Mouse (Mus musculus) neural tube, embryonic 11.5 days (tissue): ENCODE results near the gene Amd1. TPM values are rescaled to one million over a fixed set of nuclear protein-coding genes. Genes with fewer than 3 reads are reported as not detected.

Source experiments
- ATAC-seq: fragments of 200-750 bp; cut with Nextera tagmentation; 2 replicates; pipeline ENCODE4 v1.8.0; 2017; ENCODE audit warnings: moderate number of reproducible peaks, mild to moderate bottlenecking, moderate TSS enrichment, moderate library complexity; ENCODE audit not compliant: insufficient read depth, low FRiP score, low TSS enrichment
- DNase-seq: peaks from one replicate; pipeline ENCODE4 v3.0.0-alpha.2; 2015; ENCODE audit warnings: low spot score
- H3K27ac ChIP-seq: fragments of 300-500 bp; sonication (generic); 2 replicates; pipeline ENCODE4 v1.5.1; 2014; ENCODE audit warnings: low read depth, mild to moderate bottlenecking, low read length
- H3K27me3 ChIP-seq: fragments of 300-500 bp; sonication (generic); 2 replicates; pipeline ENCODE4 v1.6.1; 2014; ENCODE audit warnings: mild to moderate bottlenecking, low read length, mixed read lengths; ENCODE audit not compliant: control insufficient read depth, insufficient read depth
- H3K36me3 ChIP-seq: fragments of 300-500 bp; sonication (generic); 2 replicates; pipeline ENCODE4 v1.6.1; 2014; ENCODE audit warnings: mild to moderate bottlenecking, low read length, moderate library complexity, mixed read lengths; ENCODE audit not compliant: control insufficient read depth, insufficient read depth
- H3K4me1 ChIP-seq: fragments of 300-500 bp; sonication (generic); 2 replicates; pipeline ENCODE4 v1.6.1; 2014; ENCODE audit warnings: low read length, mixed read lengths; ENCODE audit not compliant: control insufficient read depth, insufficient read depth
- H3K4me2 ChIP-seq: fragments of 300-500 bp; sonication (generic); 2 replicates; pipeline ENCODE4 v1.6.1; 2014; ENCODE audit warnings: low read depth, mild to moderate bottlenecking, moderate library complexity
- H3K4me3 ChIP-seq: fragments of 300-500 bp; sonication (generic); 2 replicates; pipeline ENCODE4 v1.5.1; 2014; ENCODE audit warnings: low read depth, low read length
- H3K9ac ChIP-seq: fragments of 300-500 bp; sonication (generic); 2 replicates; pipeline ENCODE4 v1.6.1; 2014; ENCODE audit warnings: mild to moderate bottlenecking, low read length
- H3K9me3 ChIP-seq: fragments of 300-500 bp; sonication (generic); 2 replicates; pipeline ENCODE4 v1.6.1; 2016; ENCODE audit warnings: low read length; ENCODE audit not compliant: control insufficient read depth
- WGBS: fragments of 180-500 bp; shearing (Covaris S2); extraction: QIAGEN DNeasy Blood & Tissue Kit; methylation state at CpG from one replicate; pipeline ENCODE4 v1.1.7; 2014; 5-methylcytosine and 5-hydroxymethylcytosine counted together
- polyA plus RNA-seq: library from polyadenylated mRNA; unstranded; fragments of >200 nt; fragmentation: Nextera tagmentation; extraction: Ambion mirVana; gene quantifications from 2 replicates; pipeline ENCODE4 v1.2.1, GENCODE M21; 2014

The Amd1 gene
- polyA plus RNA-seq, 1 experiment from 2014 or later = 94.8 TPM

DNA sequence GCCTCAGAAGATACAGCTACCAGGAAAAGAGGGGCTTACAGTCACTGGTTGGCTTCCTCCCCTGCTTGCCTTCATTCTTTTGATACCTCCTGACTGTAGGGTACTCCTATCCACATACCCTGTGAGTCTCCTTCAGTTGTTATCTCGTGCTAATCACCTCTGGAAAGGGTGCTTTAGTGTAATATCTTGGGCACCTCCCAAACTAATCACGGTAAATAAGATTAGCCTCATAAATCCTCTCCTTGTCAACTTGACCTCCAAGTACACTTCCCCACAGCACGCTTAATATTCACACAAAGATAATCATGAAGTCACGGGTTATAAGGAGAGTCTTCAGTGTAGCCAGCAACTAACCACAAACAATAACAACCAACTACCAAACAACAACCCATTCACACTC lies 40.0 kb upstream of the Amd1 start:
- DNase-seq = no peak
- 81% methylated on average over 4 of the region's 4 CpGs for WGBS

DNA sequence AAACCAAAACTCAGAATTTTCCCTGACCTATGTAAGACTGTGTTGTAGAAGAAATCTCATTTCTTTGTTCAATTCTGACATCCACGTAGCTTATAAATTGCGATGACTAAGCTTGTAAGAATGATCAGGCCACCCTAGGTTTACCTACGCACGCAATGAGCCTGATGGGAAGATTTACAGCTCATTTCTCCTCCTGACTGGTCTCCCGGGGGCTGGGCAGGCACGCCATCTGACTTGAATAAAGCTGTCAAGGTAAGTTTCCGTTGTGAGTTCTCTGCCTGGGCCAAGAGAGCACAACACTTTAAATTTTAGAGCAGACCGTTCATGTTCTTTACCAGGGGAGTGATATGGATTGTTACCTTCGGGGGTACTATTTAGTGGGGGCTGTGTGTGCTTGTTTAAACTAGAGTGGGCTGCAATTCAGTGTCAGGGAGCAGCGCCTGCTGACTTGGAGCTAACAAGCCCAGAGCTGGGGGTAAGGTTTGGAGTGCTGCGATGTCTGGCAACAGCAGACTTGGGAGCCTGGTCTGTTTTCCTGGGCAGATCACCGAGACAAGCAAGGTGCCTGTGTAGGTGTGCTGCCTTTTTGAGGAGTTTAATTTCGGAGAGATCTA lies 37.5 kb upstream of the Amd1 start, which contains the start of gene Cdk19:
Gene Cdk19, plus strand, starts transcription at position 214 of the 614 bp plus-strand sequence.
- no peak for DNase-seq
- 31% methylated on average over 13 of the region's 13 CpGs for WGBS
- H3K4me2 ChIP-seq = no peak within 1 kb of the TSS
- H3K27ac ChIP-seq = no peak within 1 kb of the TSS
- no peaks in the 10 kb centered on the region for H3K9me3 ChIP-seq
- no peak within 1 kb of the TSS for H3K9ac ChIP-seq
- H3K36me3 ChIP-seq = no peaks in the 10 kb centered on the region
- H3K4me1 ChIP-seq = no peaks in the 10 kb centered on the region
- no peak within 1 kb of the TSS for H3K4me3 ChIP-seq
- ATAC-seq = no peak
- H3K27me3 ChIP-seq = no peaks in the 10 kb centered on the region

More for the DNA sequence above, 40.0 kb upstream of the Amd1 start:
- Histone ChIP-seq H3K9ac (no peak overlapping the region), H3K27me3 (no peaks in the 10 kb centered on the region), H3K36me3 (no peaks in the 10 kb centered on the region), H3K4me3 (no peak overlapping the region), H3K4me1 (no peaks in the 10 kb centered on the region), H3K27ac (no peak overlapping the region), H3K4me2 (no peak overlapping the region), H3K9me3 (no peaks in the 10 kb centered on the region)
- ATAC-seq = no peak

DNA sequence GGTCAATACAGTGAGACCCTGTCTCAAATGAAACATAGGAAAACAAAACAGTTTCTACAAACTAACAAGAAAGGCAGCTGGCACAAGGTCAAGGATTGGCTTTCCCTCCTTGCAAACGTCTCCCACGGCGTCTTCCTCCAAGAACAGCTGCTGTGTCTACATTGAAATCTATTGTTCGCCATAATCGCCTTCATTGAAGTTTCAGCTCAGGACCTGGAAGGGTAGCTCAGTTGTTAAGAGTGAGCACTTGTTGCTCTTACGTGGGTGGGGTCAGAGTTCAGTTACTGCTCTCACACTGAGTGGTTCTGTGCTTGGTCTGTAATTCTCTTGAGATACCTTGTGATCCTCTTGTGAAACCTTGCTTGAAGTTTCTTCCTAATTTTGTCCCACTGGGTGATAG lies 30.9 kb upstream of the Amd1 start:
- Histone ChIP-seq H3K27me3 (no peaks in the 10 kb centered on the region), H3K9me3 (no peaks in the 10 kb centered on the region), H3K4me1 (no peaks in the 10 kb centered on the region), H3K4me2 (no peak overlapping the region), H3K9ac (no peak overlapping the region), H3K36me3 (no peaks in the 10 kb centered on the region), H3K27ac (no peak overlapping the region), H3K4me3 (no peak overlapping the region)
- WGBS = 82% methylated on average over 6 of the region's 6 CpGs
- ATAC-seq (no peak), DNase-seq (no peak)

DNA sequence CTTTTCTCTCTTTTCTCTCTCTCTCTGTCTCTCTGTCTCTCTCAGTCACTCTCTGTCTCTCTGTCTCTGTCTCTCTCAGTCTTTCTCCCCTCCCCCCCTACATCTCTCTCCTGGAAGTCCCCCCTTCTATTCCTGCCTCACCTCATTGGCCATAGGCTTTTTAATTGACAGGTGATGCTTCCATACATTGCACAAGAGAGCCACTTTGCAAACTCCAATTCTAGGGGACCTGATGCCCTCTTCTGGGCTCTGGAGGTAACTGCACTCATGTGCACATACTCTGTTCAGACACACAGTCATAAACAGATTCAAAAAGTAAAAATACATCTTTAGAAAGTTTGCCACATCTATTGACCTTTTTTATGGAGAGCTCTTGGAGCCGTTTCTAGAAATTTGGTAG lies 28.3 kb upstream of the Amd1 start:
- H3K36me3 ChIP-seq = no peaks in the 10 kb centered on the region
- 86% methylated on average over 1 of the region's 1 CpGs for WGBS
- no peaks in the 10 kb centered on the region for H3K4me1 ChIP-seq
- DNase-seq (no peak), ATAC-seq (no peak)
- no peaks in the 10 kb centered on the region for H3K9me3 ChIP-seq
- no peak overlapping the region for H3K27ac ChIP-seq
- no peak overlapping the region for H3K9ac ChIP-seq
- no peak overlapping the region for H3K4me2 ChIP-seq
- H3K4me3 ChIP-seq = no peak overlapping the region
- H3K27me3 ChIP-seq = no peaks in the 10 kb centered on the region

DNA sequence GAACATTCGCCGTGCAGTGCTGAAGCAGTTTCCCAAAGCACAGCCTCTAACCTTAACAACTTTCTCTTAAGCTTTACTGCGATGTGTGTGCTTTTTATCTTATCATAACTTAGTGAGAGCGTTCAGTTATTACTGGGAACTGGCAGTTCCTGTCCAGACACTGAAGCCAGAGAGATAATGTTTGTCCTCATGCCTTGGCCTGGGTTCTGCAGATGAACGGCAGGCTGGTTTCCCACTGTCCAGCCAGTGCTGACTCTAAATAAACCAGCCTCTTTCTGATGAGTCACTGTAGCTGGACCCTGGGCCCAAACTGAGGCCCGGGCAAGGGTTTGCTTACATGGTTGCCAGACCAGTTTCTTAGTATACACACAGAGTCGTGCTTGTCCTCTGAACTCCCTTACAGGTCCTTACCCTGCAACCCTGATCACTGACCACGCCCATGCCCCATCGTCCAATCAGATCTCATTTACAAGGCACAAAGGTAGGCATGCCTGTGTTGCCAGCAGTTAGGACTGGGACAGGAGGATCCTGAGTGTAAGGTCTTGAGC lies 26.1 kb upstream of the Amd1 start:
- H3K4me3 ChIP-seq = no peak overlapping the region
- no peak overlapping the region for H3K9ac ChIP-seq
- no peaks in the 10 kb centered on the region for H3K9me3 ChIP-seq
- DNase-seq (no peak), ATAC-seq (no peak)
- H3K4me2 ChIP-seq = no peak overlapping the region
- no peaks in the 10 kb centered on the region for H3K4me1 ChIP-seq
- no peaks in the 10 kb centered on the region for H3K36me3 ChIP-seq
- no peaks in the 10 kb centered on the region for H3K27me3 ChIP-seq
- H3K27ac ChIP-seq = no peak overlapping the region
- 83% methylated on average over 9 of the region's 9 CpGs for WGBS

DNA sequence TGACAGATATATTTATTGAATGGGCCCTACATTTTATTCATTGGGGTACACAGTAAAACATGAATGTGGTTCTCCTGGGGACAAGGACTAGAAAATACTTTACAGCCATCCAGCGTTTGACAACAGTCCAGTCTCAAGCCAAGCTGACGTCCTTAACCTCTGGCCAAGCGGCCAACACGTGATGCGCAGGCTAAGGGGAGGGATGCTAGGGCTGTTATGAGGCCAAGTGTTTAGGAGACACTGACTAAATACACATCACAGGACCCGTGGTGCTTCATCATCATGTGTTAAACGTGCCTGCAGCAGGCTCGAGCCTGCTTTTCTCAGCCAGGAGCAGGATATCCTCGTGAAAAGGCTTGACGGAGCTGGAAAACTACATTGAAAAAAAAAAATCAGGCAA lies 18.3 kb upstream of the Amd1 start:
- no peak for ATAC-seq
- H3K4me2 ChIP-seq = no peak overlapping the region
- H3K9me3 ChIP-seq = no peaks in the 10 kb centered on the region
- no peaks in the 10 kb centered on the region for H3K36me3 ChIP-seq
- no peak overlapping the region for H3K4me3 ChIP-seq
- H3K4me1 ChIP-seq = no peaks in the 10 kb centered on the region
- H3K27me3 ChIP-seq = no peaks in the 10 kb centered on the region
- no peak overlapping the region for H3K9ac ChIP-seq
- DNase-seq = no peak
- WGBS = 91% methylated on average over 10 of the region's 10 CpGs
- no peak overlapping the region for H3K27ac ChIP-seq

DNA sequence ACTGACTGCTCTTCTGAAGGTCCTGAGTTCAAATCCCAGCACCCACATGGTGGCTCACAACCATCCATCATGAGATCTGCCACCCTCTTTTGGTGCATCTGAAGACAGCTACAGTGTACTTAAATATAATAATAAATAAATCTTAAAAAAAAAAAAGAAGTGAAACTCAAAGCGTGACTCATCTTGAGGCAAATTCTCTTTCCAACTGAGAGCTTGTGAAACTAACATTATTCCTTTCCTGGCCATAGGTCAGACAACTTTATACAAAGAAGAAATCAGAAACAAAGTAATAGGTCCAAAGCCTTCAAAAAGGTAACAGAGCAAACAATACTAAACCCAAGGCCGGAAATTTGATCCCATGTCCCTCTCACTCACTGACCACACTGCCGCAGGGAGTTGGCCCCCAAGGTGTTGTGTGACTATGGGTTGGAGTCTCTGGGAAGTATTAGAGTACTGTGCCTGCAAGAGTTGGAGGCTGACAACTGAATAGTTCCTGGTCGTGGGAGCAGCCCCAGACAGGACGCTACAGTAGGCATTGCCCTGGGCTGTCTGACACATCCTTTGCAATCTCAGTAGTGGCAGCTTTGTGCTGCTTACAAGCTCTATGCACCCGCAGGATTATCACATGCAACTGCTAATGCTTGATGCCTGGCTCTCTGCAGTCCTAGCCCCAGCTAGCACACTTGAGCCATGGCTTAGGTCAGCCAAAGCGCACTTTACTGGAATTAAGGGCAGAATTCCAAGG lies 15.0 kb upstream of the Amd1 start:
- no peaks in the 10 kb centered on the region for H3K36me3 ChIP-seq
- no peak overlapping the region for H3K4me2 ChIP-seq
- H3K9ac ChIP-seq = no peak overlapping the region
- H3K9me3 ChIP-seq = no peaks in the 10 kb centered on the region
- H3K27me3 ChIP-seq = no peaks in the 10 kb centered on the region
- H3K4me1 ChIP-seq = no peaks in the 10 kb centered on the region
- ATAC-seq = no peak
- H3K27ac ChIP-seq = no peak overlapping the region
- H3K4me3 ChIP-seq = no peak overlapping the region
- WGBS = 64% methylated on average over 7 of the region's 7 CpGs
- DNase-seq = no peak

DNA sequence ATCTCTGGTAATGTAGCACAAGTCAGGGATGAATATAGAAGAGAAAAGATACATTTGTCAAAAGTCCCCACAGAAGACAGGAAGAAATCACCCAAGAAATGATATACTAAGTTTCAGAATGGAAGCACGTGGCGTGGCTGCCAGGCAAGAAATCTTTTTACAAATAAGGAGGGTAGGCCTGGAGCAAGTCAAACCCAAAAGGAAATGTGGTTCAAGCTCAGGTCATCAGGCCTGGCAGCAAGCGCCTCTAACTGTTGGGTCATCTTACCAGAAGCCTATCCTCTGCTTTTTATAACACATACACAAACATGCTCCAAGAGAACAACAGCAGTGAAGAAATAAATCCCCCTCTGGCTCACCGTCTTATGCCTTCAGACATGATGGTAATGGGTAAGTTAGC lies 10.8 kb upstream of the Amd1 start:
- DNase-seq (no peak), ATAC-seq (no peak)
- Histone ChIP-seq H3K4me2 (no peak overlapping the region), H3K9me3 (no peaks in the 10 kb centered on the region), H3K27me3 (no peaks in the 10 kb centered on the region), H3K9ac (no peak overlapping the region), H3K27ac (no peak overlapping the region), H3K36me3 (no peaks in the 10 kb centered on the region), H3K4me3 (no peak overlapping the region), H3K4me1 (no peaks in the 10 kb centered on the region)
- WGBS = 80% methylated on average over 4 of the region's 4 CpGs
